Mouse (Mus musculus) C2C12 (cell line): ENCODE measurements at regions not wholly inside any gene's neighbourhood (a gene's known extent, or its start where the extent isn't known, plus 50 kb on each side); places are given as distances from the start of the nearest gene placed in this dataset.

Experiments
- H3K27me3 ChIP-seq: one replicate; pipeline ENCODE4 v1.6.1; 2011; ENCODE audit not compliant: control insufficient read depth, insufficient read depth, insufficient read length
- H3K36me3 ChIP-seq: one replicate; pipeline ENCODE4 v1.6.1; 2011; ENCODE audit not compliant: control insufficient read depth, insufficient read depth
- H3K4me3 ChIP-seq: one replicate; pipeline ENCODE4 v1.5.1; 2011; ENCODE audit warnings: mild to moderate bottlenecking, control low read depth; ENCODE audit not compliant: poor library complexity, insufficient read depth, severe bottlenecking
- H3K79me2 ChIP-seq: one replicate; pipeline ENCODE4 v1.6.1; 2011; ENCODE audit not compliant: control insufficient read depth, insufficient read depth
- H3K79me3 ChIP-seq: one replicate; pipeline ENCODE4 v1.6.1; 2011; ENCODE audit warnings: low read depth, control low read depth
- H3ac ChIP-seq: one replicate; pipeline ENCODE3; 2011; ENCODE audit warnings: low read depth; ENCODE audit not compliant: control insufficient read depth, insufficient read length
- CEBPB ChIP-seq: IDR thresholded peaks from one replicate; pipeline ENCODE4 v1.6.1; 2011; ENCODE audit warnings: low read depth, mild to moderate bottlenecking, control low read depth, moderate library complexity
- CTCF ChIP-seq: IDR thresholded peaks from one replicate; pipeline ENCODE4 v1.5.1; 2011; ENCODE audit not compliant: control insufficient read depth, insufficient read depth, insufficient read length
- FOSL1 ChIP-seq: IDR thresholded peaks from one replicate; pipeline ENCODE4 v1.8.0; 2011; ENCODE audit warnings: mild to moderate bottlenecking, low read length; ENCODE audit not compliant: poor library complexity, insufficient read depth, severe bottlenecking
- MAX ChIP-seq: IDR thresholded peaks from one replicate; pipeline ENCODE4 v1.6.1; 2011; ENCODE audit warnings: mild to moderate bottlenecking, control low read depth
- MYOD1 ChIP-seq: IDR thresholded peaks from one replicate; pipeline ENCODE4 v1.6.1; 2011; ENCODE audit warnings: low read depth; ENCODE audit not compliant: control insufficient read depth, insufficient read length
- MYOG ChIP-seq: IDR thresholded peaks from one replicate; pipeline ENCODE4 v1.6.1; 2011; ENCODE audit not compliant: control insufficient read depth, insufficient read length; ENCODE audit errors: extremely low read depth
- USF1 ChIP-seq: IDR thresholded peaks from one replicate; pipeline ENCODE4 v1.6.1; 2011; ENCODE audit warnings: low read depth, mild to moderate bottlenecking, control low read depth, moderate library complexity

DNA sequence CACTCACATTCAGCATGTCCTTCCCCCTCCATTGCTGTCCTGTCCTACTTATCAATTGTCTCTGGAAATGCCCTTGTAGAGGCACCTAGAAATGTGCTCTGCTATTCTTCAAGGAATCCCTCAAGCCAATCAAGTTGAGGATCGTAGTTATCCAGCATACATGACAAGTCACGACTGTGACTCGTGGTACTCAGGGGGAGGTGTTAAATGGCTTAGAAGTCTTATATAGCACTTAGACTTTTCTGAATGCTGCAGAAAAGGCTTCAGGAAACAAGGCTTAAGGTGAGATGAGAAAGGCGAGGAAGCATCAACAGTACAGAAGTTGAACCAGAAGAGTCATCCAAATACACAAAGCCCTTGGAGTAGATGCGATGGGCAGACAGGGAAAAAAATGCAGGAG, 467.5 kb upstream of the Smim15 start:
- no peak for TF ChIP-seq USF1
- no peak for TF ChIP-seq CEBPB
- no peak for TF ChIP-seq CTCF
- no peak for TF ChIP-seq MYOG
- no peak for TF ChIP-seq MYOD1
- TF ChIP-seq MAX: no peak
- TF ChIP-seq FOSL1: no peak
- no peaks in the 10 kb centered on the region for H3K79me2 ChIP-seq
- no peak overlapping the region for H3ac ChIP-seq
- no peak overlapping the region for H3K4me3 ChIP-seq
- no peaks in the 10 kb centered on the region for H3K36me3 ChIP-seq
- H3K27me3 ChIP-seq: no peaks in the 10 kb centered on the region
- no peaks in the 10 kb centered on the region for H3K79me3 ChIP-seq

DNA sequence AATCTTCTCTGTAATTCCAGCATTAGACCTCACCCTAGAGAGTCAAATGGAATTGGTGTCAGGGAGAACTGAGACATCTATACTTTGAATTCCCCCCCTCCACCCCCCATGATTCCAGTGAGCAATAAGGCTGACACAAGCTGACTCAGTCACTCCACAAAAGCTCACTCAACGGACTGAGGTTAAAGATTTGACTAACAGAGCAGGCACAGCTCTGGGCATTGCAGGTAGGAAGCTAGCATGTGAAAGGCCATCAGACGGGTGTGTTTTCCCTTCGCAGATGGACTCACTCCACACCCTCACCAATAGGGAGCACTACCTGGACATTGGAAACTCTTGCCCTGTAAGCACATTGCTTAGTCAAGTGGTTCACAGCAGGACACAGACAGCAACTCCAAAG, 469.2 kb upstream of the Smim15 start:
- no peaks in the 10 kb centered on the region for H3K79me2 ChIP-seq
- TF ChIP-seq MAX (no peak), MYOG (no peak), MYOD1 (no peak), USF1 (no peak), CTCF (no peak), CEBPB (no peak), FOSL1 (no peak)
- no peaks in the 10 kb centered on the region for H3K27me3 ChIP-seq
- no peaks in the 10 kb centered on the region for H3K36me3 ChIP-seq
- no peaks in the 10 kb centered on the region for H3K79me3 ChIP-seq
- H3ac ChIP-seq: no peak overlapping the region
- no peak overlapping the region for H3K4me3 ChIP-seq

DNA sequence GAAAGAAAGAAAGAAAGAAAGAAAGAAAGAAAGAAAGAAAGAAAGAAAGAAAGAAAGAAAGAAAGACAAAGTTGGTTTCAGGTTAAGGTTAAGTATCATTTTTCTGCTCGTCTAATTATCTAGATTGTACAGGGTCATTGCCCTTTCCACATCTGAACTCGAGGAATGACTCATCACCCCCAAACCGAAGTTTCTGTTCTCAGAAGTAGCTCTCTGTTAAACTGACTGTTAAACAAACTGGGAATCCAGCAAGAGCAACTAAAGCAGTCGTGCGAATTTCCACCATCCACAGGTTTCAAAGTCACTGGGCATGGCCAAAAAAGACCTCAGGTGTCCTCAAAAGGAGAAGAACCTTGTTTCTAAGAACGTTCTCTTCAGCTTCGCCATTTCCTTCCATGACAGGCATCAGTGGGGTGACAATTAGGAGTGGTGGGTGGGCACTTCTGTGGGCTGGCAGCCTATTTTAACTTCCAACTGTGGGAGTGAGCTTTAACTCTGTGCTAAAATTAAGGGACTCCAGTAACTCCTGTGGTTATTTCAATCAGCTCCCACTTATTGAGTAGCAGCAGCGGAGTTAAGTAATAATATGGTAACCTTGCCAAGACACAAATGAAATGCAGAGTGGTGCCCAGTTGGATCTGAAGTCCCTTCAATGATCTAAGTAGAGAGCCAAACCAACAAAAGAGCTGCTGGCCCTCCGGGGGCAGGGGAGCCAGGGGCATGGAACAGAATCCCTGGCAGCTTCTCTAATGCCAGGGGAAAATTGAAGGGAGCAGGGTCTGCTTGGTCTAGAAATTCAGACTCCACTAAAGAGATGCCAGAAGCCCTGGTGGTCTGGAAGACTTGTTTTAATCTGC, 470.5 kb upstream of the Smim15 start:
- TF ChIP-seq FOSL1 (no peak), MAX (no peak), USF1 (no peak)
- H3K79me2 ChIP-seq: no peaks in the 10 kb centered on the region
- no peaks in the 10 kb centered on the region for H3K27me3 ChIP-seq
- H3K4me3 ChIP-seq: no peak overlapping the region
- no peaks in the 10 kb centered on the region for H3K36me3 ChIP-seq
- no peaks in the 10 kb centered on the region for H3K79me3 ChIP-seq
- no peak overlapping the region for H3ac ChIP-seq

DNA sequence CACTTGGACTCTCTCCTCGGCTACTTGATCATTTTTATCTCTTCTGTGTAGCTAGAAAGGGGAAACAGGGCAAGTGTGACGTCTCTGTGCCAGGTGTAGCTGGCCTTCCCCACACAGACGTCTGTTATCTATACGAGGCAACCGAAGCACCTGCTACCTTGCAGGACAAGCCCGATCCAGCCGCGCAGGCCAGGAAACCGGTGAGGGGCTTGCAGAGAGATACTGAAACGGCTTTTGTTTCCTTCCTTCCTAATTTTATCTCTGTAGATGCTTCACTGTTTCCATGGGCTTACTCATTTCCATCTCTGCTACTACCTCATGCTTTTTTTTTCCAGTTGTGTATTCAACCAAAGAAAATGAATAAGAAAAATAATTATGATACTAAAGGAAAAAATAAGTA, 472.7 kb upstream of the Smim15 start:
- Histone ChIP-seq H3ac (no peak overlapping the region), H3K27me3 (no peaks in the 10 kb centered on the region), H3K79me3 (no peaks in the 10 kb centered on the region), H3K4me3 (no peak overlapping the region), H3K36me3 (no peaks in the 10 kb centered on the region), H3K79me2 (no peaks in the 10 kb centered on the region)
- TF ChIP-seq USF1: no peak
- no peak for TF ChIP-seq MYOD1
- no peak for TF ChIP-seq CEBPB

DNA sequence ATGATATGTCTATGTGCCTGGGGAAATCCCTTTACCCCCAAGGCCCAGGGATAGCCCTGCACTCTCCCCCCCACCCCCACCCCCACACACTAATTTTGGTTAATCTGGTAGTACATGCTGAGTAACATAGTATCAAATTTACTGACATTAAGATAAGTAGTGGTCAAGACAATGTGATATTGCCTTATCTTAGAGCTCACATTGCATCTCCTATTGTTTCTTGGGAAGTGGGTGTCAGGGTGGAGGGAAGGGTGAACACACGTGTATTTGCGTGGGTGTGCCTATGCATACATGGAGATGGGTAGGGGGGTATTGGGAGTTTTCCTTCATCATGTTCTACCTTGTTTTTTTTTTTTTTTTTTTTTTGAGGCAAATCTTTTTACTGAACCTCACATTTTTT, 474.8 kb upstream of the Smim15 start:
- Histone ChIP-seq H3K27me3 (no peaks in the 10 kb centered on the region), H3K36me3 (no peaks in the 10 kb centered on the region), H3K4me3 (no peak overlapping the region), H3K79me3 (no peaks in the 10 kb centered on the region), H3ac (no peak overlapping the region), H3K79me2 (no peaks in the 10 kb centered on the region)
- TF ChIP-seq CEBPB (no peak), MYOD1 (no peak), CTCF (no peak), FOSL1 (no peak)

DNA sequence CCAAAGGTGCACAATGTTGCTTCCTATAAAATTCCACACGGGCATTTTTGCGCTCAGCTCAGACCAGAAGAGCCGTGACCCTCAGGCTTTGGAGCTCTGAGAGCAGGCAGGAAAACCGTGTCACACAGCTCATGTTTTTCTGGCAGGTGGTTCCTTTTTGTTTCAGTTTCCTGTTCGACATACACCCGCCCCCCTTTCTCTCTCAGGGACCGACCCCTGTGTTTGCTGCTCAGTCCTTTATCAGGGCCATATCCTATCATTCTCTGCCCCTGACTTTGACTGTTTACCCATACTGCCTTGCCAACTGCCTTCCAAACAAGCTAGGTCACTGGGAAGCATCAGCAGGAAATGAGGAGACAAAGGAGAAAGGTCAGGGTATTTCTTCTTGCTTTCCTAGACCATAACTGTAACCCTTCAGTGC, 475.5 kb upstream of the Smim15 start:
- Histone ChIP-seq H3K36me3 (no peaks in the 10 kb centered on the region), H3K4me3 (no peak overlapping the region), H3ac (no peak overlapping the region), H3K79me3 (no peaks in the 10 kb centered on the region), H3K27me3 (no peaks in the 10 kb centered on the region), H3K79me2 (no peaks in the 10 kb centered on the region)
- TF ChIP-seq MYOD1 (no peak), MAX (no peak), CEBPB (no peak), USF1 (no peak)
